Mouse (Mus musculus) v-Abl transformed pro-B cells (cell line): ENCODE results near the gene Inpp4b.
"Not testable (repeated sequence)": the region's sequence is repeated elsewhere in the genome, so short reads cannot be mapped to it uniquely, and the experiment has no call there.

Experiments used
- in situ Hi-C, 2 experiments: fragments of 400-800 bp; cut with MboI; formaldehyde crosslinking; loops; one replicate each; pipeline ENCODE4 v1.15.1; 2025; ENCODE audit not compliant: unreplicated experiment in 2 of 2

The Inpp4b gene

DNA sequence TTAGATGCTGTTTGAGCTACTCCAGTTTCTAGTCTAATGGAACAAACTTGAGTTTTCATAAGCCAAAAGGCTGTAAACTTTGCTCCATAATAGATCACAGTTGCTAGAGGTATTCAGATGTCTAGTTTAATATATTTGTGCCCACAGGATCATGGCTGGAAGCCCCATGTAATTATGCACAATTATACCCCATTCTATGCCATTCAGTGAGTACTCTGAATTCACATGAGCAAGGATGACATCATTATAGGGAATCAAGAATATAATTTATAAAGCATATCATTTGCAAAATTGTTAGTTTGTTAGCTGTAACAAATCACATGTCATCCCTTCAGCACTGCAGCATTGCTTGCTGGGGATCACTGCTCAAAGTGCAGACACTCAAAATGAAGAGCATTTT is 736.9 kb downstream of the Inpp4b start:
- in situ Hi-C loops = no loop called here

DNA sequence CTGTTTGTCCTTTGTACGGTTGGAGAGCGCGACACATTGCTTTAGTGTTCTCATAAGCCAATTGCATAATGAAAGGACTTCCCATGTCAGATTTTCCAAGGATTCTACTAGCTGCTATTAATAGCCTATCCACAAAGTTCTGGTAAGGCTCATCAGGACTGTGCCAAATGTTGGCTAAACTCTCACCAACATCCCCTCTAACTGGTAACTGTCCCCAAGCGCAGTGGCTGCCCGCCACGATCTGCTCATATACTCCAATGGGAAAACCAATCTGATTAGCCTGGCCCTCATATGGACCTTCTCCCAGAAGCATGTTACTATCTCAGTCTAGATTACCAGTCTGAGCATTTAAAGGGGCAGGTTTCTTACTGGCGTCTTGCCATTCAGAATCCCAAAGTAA is 744.3 kb downstream of the Inpp4b start:
- in situ Hi-C loops = not testable (repeated sequence)

DNA sequence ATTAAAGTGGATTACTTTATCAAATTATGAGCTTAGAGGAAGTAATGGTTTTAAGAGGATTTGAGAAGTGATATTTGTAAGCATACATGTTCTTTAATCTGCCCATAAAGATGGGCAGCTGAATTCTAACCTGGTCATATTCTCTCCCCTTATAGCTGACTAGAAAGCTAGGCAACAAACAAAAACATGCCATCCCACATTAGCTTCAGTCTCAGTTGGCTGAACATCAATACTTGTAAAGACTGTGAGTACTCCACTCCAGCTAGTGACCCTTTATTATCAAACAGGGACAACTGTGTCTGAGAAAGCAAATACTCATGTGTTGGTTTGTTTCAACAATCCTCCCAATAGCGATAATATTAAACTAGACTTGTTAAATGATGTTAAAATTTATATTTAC is 748.5 kb downstream of the Inpp4b start:
- in situ Hi-C loops = no loop called here

DNA sequence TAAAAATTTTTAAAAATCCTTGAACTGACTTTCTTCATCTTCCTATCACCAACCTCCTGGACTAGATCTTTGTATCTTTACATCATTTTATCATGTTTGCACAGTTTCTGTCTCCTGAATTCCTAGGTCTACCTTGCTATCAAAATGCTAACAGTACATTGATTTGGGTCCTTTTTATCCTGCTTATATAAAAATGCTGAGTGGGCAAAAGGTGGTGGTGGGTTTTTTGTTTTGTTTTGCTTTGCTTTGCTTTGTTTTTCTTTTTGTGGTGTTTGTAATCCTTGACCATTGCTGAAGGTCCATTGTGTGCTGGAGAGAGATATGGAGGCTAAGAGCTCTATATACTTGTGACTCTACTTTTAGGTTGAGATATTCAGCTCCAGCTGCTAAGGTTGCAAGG is 750.9 kb downstream of the Inpp4b start:
- in situ Hi-C loops = no loop called here

GRCm38 (mm10) chr8:82104560-82104959 is 762.2 kb downstream of the Inpp4b start:
- in situ Hi-C loops = no loop called here

DNA sequence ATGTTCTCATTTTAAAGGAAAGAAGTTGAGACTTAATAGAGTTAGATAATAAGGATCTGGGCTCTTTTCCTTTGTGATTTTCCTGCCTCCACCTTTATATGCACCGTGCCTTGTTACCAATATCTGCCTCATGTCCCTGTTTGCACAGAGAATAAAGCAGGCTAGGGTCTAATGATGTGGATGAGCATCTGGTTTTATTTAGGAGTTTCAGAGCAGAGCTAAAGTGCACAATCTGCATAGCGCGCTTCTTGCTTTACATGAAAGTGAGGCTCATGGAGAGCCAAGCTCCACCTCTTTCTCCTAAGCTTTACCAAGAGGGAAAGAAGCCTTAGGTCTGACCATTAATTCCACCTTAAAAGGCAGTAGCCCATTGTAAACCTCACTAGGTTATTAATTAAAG is 763.8 kb downstream of the Inpp4b start:
- in situ Hi-C loops = no loop called here

- in situ Hi-C loops = no loop called here
These were observed 807.9 kb downstream of the Inpp4b start for GRCm38 (mm10) chr8:82150272-82150671.

- in situ Hi-C loops = no loop called here
These were observed 815.6 kb downstream of the Inpp4b start for GRCm38 (mm10) chr8:82157928-82158327.
